Mouse (Mus musculus) cerebellum, adult 11-12 months (tissue): ENCODE data around the gene Olfr905.

Experiments
- DNase-seq: peaks from one replicate; pipeline ENCODE4 v3.0.0; 2022

Gene Olfr905

GRCm38 (mm10) chr9:38470807-38471206, at the start of gene Olfr905:
Olfr905 (plus strand) TSS chr9:38471107.
- no peak for DNase-seq

GRCm38 (mm10) chr9:38423801-38424200, 47.1 kb upstream of the Olfr905 start:
- no peak for DNase-seq

GRCm38 (mm10) chr9:38427026-38427425, 43.9 kb upstream of the Olfr905 start:
- DNase-seq: no peak

GRCm38 (mm10) chr9:38429155-38429554, 41.8 kb upstream of the Olfr905 start, which contains the start of gene Olfr901:
Olfr901 (plus strand) TSS chr9:38429455.
- no peak for DNase-seq

- no peak for DNase-seq
Measured at GRCm38 (mm10) chr9:38447352-38447751, 23.6 kb upstream of the Olfr905 start, which contains the start of gene Olfr902. Olfr902 (plus strand) TSS chr9:38447652.

GRCm38 (mm10) chr9:38462844-38463243, 8.1 kb upstream of the Olfr905 start, which contains the start of gene Olfr904:
Olfr904 (plus strand) TSS chr9:38463144.
- DNase-seq: no peak

- DNase-seq: no peak
Measured at GRCm38 (mm10) chr9:38486785-38487184, 15.9 kb downstream of the Olfr905 start, which contains the start of gene Olfr906. Olfr906 (plus strand) TSS chr9:38487085.

- DNase-seq: no peak
Measured at GRCm38 (mm10) chr9:38495501-38495900, 24.6 kb downstream of the Olfr905 start, which contains the start of gene Olfr907. Olfr907 (plus strand) TSS chr9:38495801.

GRCm38 (mm10) chr9:38512353-38512752, 41.4 kb downstream of the Olfr905 start:
- no peak for DNase-seq

- DNase-seq: no peak
Measured at GRCm38 (mm10) chr9:38521280-38521679, 50.4 kb downstream of the Olfr905 start, which contains the start of gene Olfr911-ps1. Olfr911-ps1 (plus strand) TSS chr9:38521580.
